13 mouse cellular contexts compared by ENCODE assay signal in the genomic region with DNA sequence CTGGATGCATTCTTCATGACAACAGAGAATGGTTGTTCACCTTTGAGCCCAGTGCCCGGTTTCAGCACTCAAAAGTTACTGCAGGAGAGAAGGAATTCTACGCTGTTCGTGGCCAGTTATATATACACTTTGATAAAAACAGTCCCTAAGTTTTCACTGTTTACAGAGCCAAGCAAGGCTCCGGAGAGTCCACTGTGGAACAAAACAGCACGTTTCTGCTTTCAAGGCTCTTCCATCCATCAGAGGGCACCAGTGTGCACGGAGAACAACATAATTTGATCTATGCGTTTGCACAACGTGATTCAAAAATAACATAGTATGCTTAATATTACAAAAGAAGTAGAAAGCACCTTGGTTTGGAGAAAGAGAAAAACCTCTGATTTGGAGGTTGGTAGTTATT.
A peak's percentile ranks its signal among the peaks of the same experiment; 100 is the strongest.
DNase-seq lines count a peak whose midpoint lies in the region; ATAC-seq and TF ChIP-seq lines count a peak whose summit lies in the region.
"Had no signal": no experiment of that assay in that cellular context is flagged by ENCODE, and none has a peak within 500 bp of the region (broad histone marks: within the 10 kb centered on the region; RNA-seq: fewer than 3 reads in every experiment).

No protein-coding gene starts in this region.

- H3K27ac ChIP-seq in kidney, adult 2 months (ENCODE audit: insufficient read depth, low read depth, low read length) = no peak overlapping the region
- no peak overlapping the region for H3K27ac ChIP-seq in kidney, embryonic 15.5 days
- H3K27ac ChIP-seq in stomach, postnatal 0 days (replicated peaks) = no peak overlapping the region
- H3K27ac ChIP-seq: embryonic facial prominence, embryonic 12.5 days; liver, embryonic 14.5 days; midbrain, embryonic 12.5 days; neural tube, embryonic 13.5 days had no signal

- H3K4me3 ChIP-seq in kidney, adult 2 months (ENCODE audit: insufficient read depth, low read depth, low read length) = no peak overlapping the region
- no peak overlapping the region for H3K4me3 ChIP-seq in kidney, embryonic 15.5 days (replicated peaks)
- H3K4me3 ChIP-seq in stomach, postnatal 0 days (ENCODE audit: low read depth, low read length) = no peak overlapping the region
- H3K4me3 ChIP-seq: embryonic facial prominence, embryonic 12.5 days; midbrain, embryonic 12.5 days; neural tube, embryonic 13.5 days had no signal

- no peak; the same call in 1 of the 2 replicates for TF ChIP-seq CTCF in kidney, adult 2 months (conservative IDR thresholded peaks at IDR 0.05; ENCODE audit: insufficient read depth, insufficient read length, low read depth, low read length)
- peak; percentile 63 for TF ChIP-seq CTCF in stomach, postnatal 0 days (IDR thresholded peaks at IDR 0.05; ENCODE audit: low read depth)

- H3K4me1 ChIP-seq in kidney, adult 2 months (ENCODE audit: control insufficient read depth, insufficient read depth, low read length) = no peaks in the 10 kb centered on the region
- no peaks in the 10 kb centered on the region for H3K4me1 ChIP-seq in kidney, embryonic 15.5 days
- H3K4me1 ChIP-seq in stomach, postnatal 0 days (replicated peaks; ENCODE audit: control insufficient read depth, insufficient read depth) = no peaks in the 10 kb centered on the region
- H3K4me1 ChIP-seq: embryonic facial prominence, embryonic 12.5 days; midbrain, embryonic 12.5 days; neural tube, embryonic 13.5 days had no signal

- no peaks in the 10 kb centered on the region for H3K36me3 ChIP-seq in kidney, adult 2 months (ENCODE audit: control insufficient read depth, insufficient read depth, low read length)
- no peaks in the 10 kb centered on the region for H3K36me3 ChIP-seq in kidney, embryonic 15.5 days
- no peaks in the 10 kb centered on the region for H3K36me3 ChIP-seq in stomach, postnatal 0 days (ENCODE audit: control insufficient read depth, insufficient read depth, low read length)
- H3K36me3 ChIP-seq: embryonic facial prominence, embryonic 12.5 days; midbrain, embryonic 12.5 days; neural tube, embryonic 13.5 days had no signal

- no peak overlapping the region for H3K4me2 ChIP-seq in kidney, embryonic 15.5 days
- H3K4me2 ChIP-seq in stomach, postnatal 0 days (replicated peaks; ENCODE audit: low read depth) = 0 out of 2 replicates have a peak overlapping the region, but pooled peaks have one; percentile 0
- H3K4me2 ChIP-seq: embryonic facial prominence, embryonic 12.5 days; midbrain, embryonic 12.5 days; neural tube, embryonic 13.5 days had no signal

- H3K9me3 ChIP-seq in kidney, embryonic 15.5 days (replicated peaks) = no peaks in the 10 kb centered on the region
- no peaks in the 10 kb centered on the region for H3K9me3 ChIP-seq in stomach, postnatal 0 days (ENCODE audit: control insufficient read depth, low read length)
- H3K9me3 ChIP-seq: embryonic facial prominence, embryonic 12.5 days; midbrain, embryonic 12.5 days; neural tube, embryonic 13.5 days had no signal

- H3K27me3 ChIP-seq in kidney, adult 2 months (replicated peaks; ENCODE audit: control insufficient read depth, insufficient read depth, low read length) = no peaks in the 10 kb centered on the region
- H3K27me3 ChIP-seq in kidney, embryonic 15.5 days = no peaks in the 10 kb centered on the region
- H3K27me3 ChIP-seq in stomach, postnatal 0 days (ENCODE audit: control insufficient read depth, insufficient read depth, low read length) = no peaks in the 10 kb centered on the region
- H3K27me3 ChIP-seq: embryonic facial prominence, embryonic 12.5 days; midbrain, embryonic 12.5 days; neural tube, embryonic 13.5 days had no signal

- peak; percentile 11 to 68 for DNase-seq in adrenal gland, adult (ENCODE audit: inconsistent age in 2 of 2, low spot score in 1 of 2)
- DNase-seq in adrenal gland, postnatal 4 days (ENCODE audit: low spot score in 2 of 2) = no peak
- peak; percentile 41 for DNase-seq in kidney, adult 2 months
- DNase-seq in right cerebral cortex, adult 2 months (ENCODE audit: low spot score in 2 of 2) = peak; percentile 24 to 37
- no peak for DNase-seq in right cerebral cortex, postnatal 25 days
- no peak for DNase-seq in stomach, postnatal 0 days (ENCODE audit: low spot score)
- no peak for DNase-seq in MN1 (ENCODE audit: low spot score)

- TF ChIP-seq POLR2A in kidney, adult 2 months (IDR thresholded peaks at IDR 0.05; ENCODE audit: low read depth, low read length) = no peak

- no peak for TF ChIP-seq EP300 in stomach, postnatal 0 days (optimal IDR thresholded peaks at IDR 0.05)

- H3K9ac ChIP-seq in kidney, embryonic 15.5 days = no peak overlapping the region
- no peak overlapping the region for H3K9ac ChIP-seq in stomach, postnatal 0 days (ENCODE audit: low read length)
- H3K9ac ChIP-seq: embryonic facial prominence, embryonic 12.5 days; liver, embryonic 14.5 days; midbrain, embryonic 12.5 days; neural tube, embryonic 13.5 days had no signal

- 28% methylated on average over 8 of the region's 8 CpGs for WGBS in kidney, adult 2 months
- WGBS in kidney, embryonic 15.5 days = 47% methylated on average over 8 of the region's 8 CpGs
- WGBS in stomach, postnatal 0 days = 20% methylated on average over 8 of the region's 8 CpGs

- ATAC-seq in kidney, embryonic 15.5 days (replicated peaks; ENCODE audit: low FRiP score) = no peak
- no peak for ATAC-seq in stomach, postnatal 0 days (ENCODE audit: low FRiP score, low TSS enrichment)
- ATAC-seq: forebrain, embryonic 16.5 days had no signal

Comparison
In these comparisons a context has a peak if more than half of its experiments do, and no peak if none do; other contexts are left out.
1. DNase-seq: peak in adrenal gland, adult (2 of 2), kidney, adult 2 months (single experiment) and right cerebral cortex, adult 2 months (2 of 2); none in adrenal gland, postnatal 4 days (0 of 2), right cerebral cortex, postnatal 25 days (single experiment), stomach, postnatal 0 days (single experiment) and MN1 (single experiment).